Comparison of ENCODE assay signal across 7 mouse cellular contexts in the genomic region with DNA sequence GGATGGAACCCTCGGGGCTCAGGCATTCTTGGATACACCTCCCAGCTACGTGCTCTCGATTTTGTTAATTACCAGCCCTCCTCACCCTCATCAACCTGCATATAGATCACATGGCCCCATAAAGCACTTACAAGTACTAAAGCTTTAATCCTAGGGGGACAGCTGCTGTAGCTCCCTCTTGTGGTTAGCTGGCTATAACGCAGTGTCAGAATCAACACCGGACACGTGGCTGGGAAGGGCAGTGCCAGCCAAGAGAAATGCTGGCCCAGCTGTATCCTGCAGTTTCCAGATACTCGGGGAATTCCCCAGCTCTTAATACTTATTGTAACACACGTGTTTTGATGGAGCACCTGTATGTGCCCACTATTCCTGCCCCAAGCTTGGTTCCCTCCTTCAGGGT. TPM values are rescaled to one million over a fixed set of nuclear protein-coding genes. Genes with fewer than 3 reads are reported as not detected.
DNase-seq lines count a peak whose midpoint lies in the region; ATAC-seq and TF ChIP-seq lines count a peak whose summit lies in the region.

No protein-coding gene starts in this region.

- TF ChIP-seq POLR2A in CH12.LX (IDR thresholded peaks at IDR 0.05; ENCODE audit: low read depth, low read length): no peak

- H3K9ac ChIP-seq in CH12.LX (ENCODE audit: insufficient read depth, low read depth): no peak overlapping the region
- no peak overlapping the region for H3K9ac ChIP-seq in kidney, embryonic 16.5 days (replicated peaks; ENCODE audit: low read length)

- TF ChIP-seq RAD21 in CH12.LX (IDR thresholded peaks at IDR 0.05; ENCODE audit: low read depth, low read length): peak; percentile 60

- DNase-seq in CH12.LX (ENCODE audit: extremely low read depth): peak; percentile 58
- peak; percentile 31 for DNase-seq in Muller cell, postnatal 12 days (ENCODE audit: inconsistent ontology term)
- DNase-seq in embryo, embryonic 11 days: peak; percentile 63
- peak; percentile 61 for DNase-seq in heart, adult 8-10 months (ENCODE audit: low spot score)
- peak; percentile 55 to 71 for DNase-seq in lung, adult 18-20 months

- no peaks in the 10 kb centered on the region for H3K27me3 ChIP-seq in CH12.LX (replicated peaks)
- no peaks in the 10 kb centered on the region for H3K27me3 ChIP-seq in kidney, embryonic 16.5 days (ENCODE audit: insufficient read depth, low read length)

- H3K9me3 ChIP-seq in CH12.LX (replicated peaks; ENCODE audit: low read length): no peaks in the 10 kb centered on the region
- H3K9me3 ChIP-seq in kidney, embryonic 16.5 days (ENCODE audit: low read length): no peaks in the 10 kb centered on the region

- no peak for TF ChIP-seq EP300 in CH12.LX (IDR thresholded peaks at IDR 0.05; ENCODE audit: low read length)

- in situ Hi-C loops in CH12.LX (cut with MboI; ENCODE audit: low pct_ligation_motif_present, low pct_unique_long_range_greater_than_20kb, low sequenced_read_pairs): loop anchor here (10.0 kb wide), 1 partner anchor 95 kb away; no protein-coding TSS in a partner anchor

- ATAC-seq in kidney, embryonic 16.5 days (ENCODE audit: low FRiP score, low TSS enrichment): 0 out of 2 replicates have a peak, but pooled peaks have one; percentile 24
- peak; percentile 33; the same call in 1 of the 2 replicates for ATAC-seq in neutrophil, adult 5-6 weeks (ENCODE audit: extremely low read depth, insufficient number of reproducible peaks, low FRiP score, poor library complexity, severe bottlenecking)

- H3K36me3 ChIP-seq in CH12.LX (replicated peaks in 1 of 2; ENCODE audit: control insufficient read depth in 1 of 2, insufficient read depth in 1 of 2, low read length in 1 of 2): peaks cover 65 to 93% of the 10 kb centered on the region in 2 experiments
- peaks cover 52% of the 10 kb centered on the region for H3K36me3 ChIP-seq in kidney, embryonic 16.5 days (ENCODE audit: insufficient read depth, low read length)

- H3K4me2 ChIP-seq in CH12.LX (ENCODE audit: insufficient read depth, low read depth, poor library complexity, severe bottlenecking): no peak overlapping the region
- no peak overlapping the region for H3K4me2 ChIP-seq in kidney, embryonic 16.5 days (replicated peaks; ENCODE audit: low read depth, low read length)

- dilution Hi-C loops in CH12.LX (cut with MboI; ENCODE audit: extremely low pct_ligation_motif_present, extremely low pct_unique_long_range_greater_than_20kb, low sequenced_read_pairs): no loop called here

- peak; percentile 46 to 77; a peak in 3 of 4 replicates for TF ChIP-seq CTCF in CH12.LX (conservative IDR thresholded peaks at IDR 0.05 in 1 of 2, IDR thresholded peaks at IDR 0.05 in 1 of 2; ENCODE audit: low read depth in 2 of 2, low read length in 2 of 2)

- H3K4me1 ChIP-seq in CH12.LX (ENCODE audit: control insufficient read depth in 1 of 2, insufficient read depth in 2 of 2): peaks cover 0 to 13% of the 10 kb centered on the region in 2 experiments; a peak in 2 of 4 replicates
- 0 out of 2 replicates have a peak, but pooled peaks cover 1% of the 10 kb centered on the region for H3K4me1 ChIP-seq in kidney, embryonic 16.5 days (ENCODE audit: insufficient read depth, low read length)

- H3K27ac ChIP-seq in CH12.LX (ENCODE audit: insufficient read depth, low read depth): no peak overlapping the region
- no peak overlapping the region for H3K27ac ChIP-seq in kidney, embryonic 16.5 days (ENCODE audit: low read length)

- no peaks in the 10 kb centered on the region for H3K79me2 ChIP-seq in CH12.LX (replicated peaks; ENCODE audit: control insufficient read depth, extremely low read depth, insufficient read depth, poor library complexity, severe bottlenecking)

- H3K4me3 ChIP-seq in CH12.LX (replicated peaks in 1 of 3; ENCODE audit: low read depth in 2 of 3, low read length in 2 of 3, poor library complexity in 1 of 3): no peak overlapping the region
- H3K4me3 ChIP-seq in kidney, embryonic 16.5 days (ENCODE audit: low read length): no peak overlapping the region

- 34% methylated on average over 8 of the region's 8 CpGs for WGBS in kidney, embryonic 16.5 days

TF ChIP-seq in CH12.LX, 34 proteins besides CTCF, POLR2A, EP300 and RAD21:
- TF ChIP-seq USF1 (IDR thresholded peaks at IDR 0.05; ENCODE audit: low read depth, low read length) (peak; percentile 19; the same call in 1 of the 2 replicates), MYC (IDR thresholded peaks at IDR 0.05; ENCODE audit: low read depth, low read length) (peak; percentile 85), MAZ (IDR thresholded peaks at IDR 0.05; ENCODE audit: low read depth, low read length) (no peak), NRF1 (IDR thresholded peaks at IDR 0.05; ENCODE audit: low read depth, low read length) (no peak), UBTF (IDR thresholded peaks at IDR 0.05; ENCODE audit: low read depth, low read length) (no peak), SMC3 (IDR thresholded peaks at IDR 0.05; ENCODE audit: low read depth, low read length) (peak; percentile 82), ZNF384 (IDR thresholded peaks at IDR 0.05; ENCODE audit: low read depth, low read length) (no peak), ZC3H11A (IDR thresholded peaks at IDR 0.05; ENCODE audit: low read depth, low read length) (peak; percentile 3; the same call in 1 of the 2 replicates), TBP (conservative IDR thresholded peaks at IDR 0.05; ENCODE audit: low read depth, low read length) (no peak), JUND (conservative IDR thresholded peaks at IDR 0.05; ENCODE audit: low read depth, low read length) (no peak), MAFK (IDR thresholded peaks at IDR 0.05; ENCODE audit: insufficient replicate concordance, low read length) (no peak), GABPA (IDR thresholded peaks at IDR 0.05; ENCODE audit: insufficient replicate concordance, low read depth, low read length) (no peak), IRF4 (IDR thresholded peaks at IDR 0.05; ENCODE audit: low read depth, low read length) (no peak), E2F4 (IDR thresholded peaks at IDR 0.05; ENCODE audit: insufficient replicate concordance, low read depth, low read length) (no peak), MXI1 (IDR thresholded peaks at IDR 0.05; ENCODE audit: low read depth, low read length) (no peak), POLR2AphosphoS2 (IDR thresholded peaks at IDR 0.05; ENCODE audit: low read depth, low read length) (no peak), NELFE (IDR thresholded peaks at IDR 0.05; ENCODE audit: low read depth, low read length) (no peak), ELF1 (IDR thresholded peaks at IDR 0.05; ENCODE audit: low read depth, low read length) (no peak), KAT2A (IDR thresholded peaks at IDR 0.05; ENCODE audit: insufficient replicate concordance, low read length) (no peak), CHD2 (IDR thresholded peaks at IDR 0.05; ENCODE audit: low read length) (no peak), MAX (IDR thresholded peaks at IDR 0.05; ENCODE audit: low read length) (peak; percentile 77)
TF ChIP-seq in CH12.LX: peak in this region for 5.

RNA-seq across cellular contexts. Expression of gene Tlr2, which starts 58.0 kb away (rescaled TPM):
- total RNA-seq in CH12.LX (2012; rRNA removed) (8.4 and 8.8 TPM in 2 replicates), CH12.LX (2014; rRNA removed) (19.9 and 21.5 TPM in 2 replicates)
- polyA plus RNA-seq in CH12.LX (2012; ENCODE audit: insufficient read length, low read depth): 19.3 and 19.6 TPM in 2 replicates
- 1 to 10 TPM; 2.3 to 2.5 (median 2.3) TPM for total RNA-seq in heart, adult 8-10 months (2022)
- 3.2 and 3.5 TPM in 2 replicates for polyA plus RNA-seq in kidney, embryonic 16.5 days (2015; fragmentation: Nextera tagmentation; extraction: Ambion mirVana)
- total RNA-seq in neutrophil, adult 5-6 weeks (2017): 49.6 and 54.5 TPM in 2 replicates
